Mouse (Mus musculus) kidney, postnatal 0 days (tissue): ENCODE measurements at regions not wholly inside any gene's neighbourhood (a gene's known extent, or its start where the extent isn't known, plus 50 kb on each side); places are given as distances from the start of the nearest gene placed in this dataset.

Experiments used
- ATAC-seq: fragments of 200-750 bp; cut with Nextera tagmentation; replicated peaks from 2 replicates; pipeline ENCODE4 v1.8.0; 2017; ENCODE audit warnings: low read depth, moderate number of reproducible peaks, moderate TSS enrichment, moderate library complexity; ENCODE audit not compliant: low FRiP score
- DNase-seq: peaks from one replicate; pipeline ENCODE4 v3.0.0-alpha.2; 2016; ENCODE audit warnings: low spot score
- H3K27ac ChIP-seq: fragments of 300-500 bp; sonication (generic); 2 replicates; pipeline ENCODE4 v1.5.1; 2014; ENCODE audit warnings: mild to moderate bottlenecking
- H3K27me3 ChIP-seq: fragments of 300-500 bp; sonication (generic); 2 replicates; pipeline ENCODE4 v1.6.1; 2014; ENCODE audit warnings: low read length, mixed read lengths; ENCODE audit not compliant: insufficient read depth
- H3K36me3 ChIP-seq: fragments of 300-500 bp; sonication (generic); 2 replicates; pipeline ENCODE4 v1.6.1; 2014; ENCODE audit warnings: low read length, mixed read lengths; ENCODE audit not compliant: insufficient read depth
- H3K4me1 ChIP-seq: fragments of 300-500 bp; sonication (generic); replicated peaks from 2 replicates; pipeline ENCODE4 v1.6.1; 2014; ENCODE audit warnings: antibody characterized with exemption, low read length, mixed read lengths; ENCODE audit not compliant: insufficient read depth
- H3K4me2 ChIP-seq: fragments of 300-500 bp; sonication (generic); 2 replicates; pipeline ENCODE4 v1.6.1; 2014; ENCODE audit warnings: mild to moderate bottlenecking, low read length, moderate library complexity, mixed read lengths
- H3K4me3 ChIP-seq: fragments of 300-500 bp; sonication (generic); replicated peaks from 2 replicates; pipeline ENCODE4 v1.5.1; 2014; ENCODE audit warnings: low read depth, low read length
- H3K9ac ChIP-seq: fragments of 300-500 bp; sonication (generic); 2 replicates; pipeline ENCODE4 v1.6.1; 2014; ENCODE audit warnings: low read depth, low read length
- H3K9me3 ChIP-seq: fragments of 300-500 bp; sonication (generic); replicated peaks from 2 replicates; pipeline ENCODE4 v1.6.1; 2016; ENCODE audit warnings: low read length, inconsistent platforms, mixed read lengths
- CTCF ChIP-seq: IDR thresholded peaks from 2 replicates; pipeline ENCODE4 v1.5.1; 2016; ENCODE audit warnings: antibody characterized with exemption, low read depth, mild to moderate bottlenecking, moderate library complexity
- WGBS: fragments of 180-500 bp; shearing (Covaris S2); extraction: QIAGEN DNeasy Blood & Tissue Kit; methylation state at CpG from one replicate; pipeline ENCODE4 v1.1.7; 2014; 5-methylcytosine and 5-hydroxymethylcytosine counted together

- 77% methylated on average over 5 of the region's 5 CpGs for WGBS
- no peak overlapping the region for H3K27ac ChIP-seq
- no peaks in the 10 kb centered on the region for H3K4me1 ChIP-seq
- no peaks in the 10 kb centered on the region for H3K27me3 ChIP-seq
- H3K9me3 ChIP-seq: no peaks in the 10 kb centered on the region
- TF ChIP-seq CTCF: no peak
- no peak overlapping the region for H3K9ac ChIP-seq
- no peaks in the 10 kb centered on the region for H3K36me3 ChIP-seq
- ATAC-seq: no peak
- DNase-seq: no peak
- no peak overlapping the region for H3K4me3 ChIP-seq
- no peak overlapping the region for H3K4me2 ChIP-seq
Observed at GRCm38 (mm10) chr13:78641687-78642442, 442.3 kb upstream of the Nr2f1 start.

DNA sequence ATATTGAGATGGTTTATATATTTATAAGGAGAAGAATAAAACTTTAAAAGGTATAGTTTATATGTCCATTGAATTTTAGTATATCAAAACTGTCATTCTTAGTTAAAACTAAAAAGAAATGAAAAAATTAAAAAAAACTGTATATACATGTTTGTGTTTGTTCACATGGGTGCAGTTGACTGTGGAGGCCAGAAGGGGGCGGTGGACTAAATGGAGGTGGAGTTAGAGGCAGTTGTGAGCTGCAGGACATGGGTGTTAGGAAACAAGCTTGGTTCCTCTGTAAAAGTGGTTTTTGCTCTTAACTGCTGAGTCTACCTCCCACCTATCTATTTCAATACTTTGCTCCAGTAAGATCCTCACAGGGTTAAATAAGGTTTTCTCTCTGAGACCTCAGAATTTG, 440.8 kb upstream of the Nr2f1 start:
- H3K27ac ChIP-seq: no peak overlapping the region
- no peak overlapping the region for H3K4me3 ChIP-seq
- no peaks in the 10 kb centered on the region for H3K4me1 ChIP-seq
- H3K9me3 ChIP-seq: no peaks in the 10 kb centered on the region
- peak; percentile 32; the same call in 1 of the 2 replicates for TF ChIP-seq CTCF
- 88% methylated on average over 1 of the region's 1 CpGs for WGBS
- DNase-seq (no peak), ATAC-seq (no peak)
- H3K9ac ChIP-seq: no peak overlapping the region
- no peak overlapping the region for H3K4me2 ChIP-seq
- no peaks in the 10 kb centered on the region for H3K36me3 ChIP-seq
- H3K27me3 ChIP-seq: no peaks in the 10 kb centered on the region

- no peak overlapping the region for H3K9ac ChIP-seq
- no peak overlapping the region for H3K4me2 ChIP-seq
- no peak for TF ChIP-seq CTCF
- H3K4me3 ChIP-seq: no peak overlapping the region
- H3K4me1 ChIP-seq: no peaks in the 10 kb centered on the region
- H3K36me3 ChIP-seq: no peaks in the 10 kb centered on the region
- no peak for DNase-seq
- H3K27me3 ChIP-seq: no peaks in the 10 kb centered on the region
- no peaks in the 10 kb centered on the region for H3K9me3 ChIP-seq
- ATAC-seq: no peak
- whole genome bisulfite sequencing: 87% methylated on average over 5 of the region's 5 CpGs
- no peak overlapping the region for H3K27ac ChIP-seq
Observed at GRCm38 (mm10) chr13:78638462-78638861, 438.9 kb upstream of the Nr2f1 start.

GRCm38 (mm10) chr13:78631609-78632008, 432.1 kb upstream of the Nr2f1 start:
- Histone ChIP-seq H3K4me3 (no peak overlapping the region), H3K27me3 (no peaks in the 10 kb centered on the region), H3K9me3 (no peaks in the 10 kb centered on the region), H3K4me2 (no peak overlapping the region), H3K27ac (no peak overlapping the region), H3K9ac (no peak overlapping the region), H3K4me1 (no peaks in the 10 kb centered on the region), H3K36me3 (no peaks in the 10 kb centered on the region)
- TF ChIP-seq CTCF: no peak
- ATAC-seq (no peak), DNase-seq (no peak)
- WGBS: 90% methylated on average over 2 of the region's 2 CpGs

- Histone ChIP-seq H3K36me3 (no peaks in the 10 kb centered on the region), H3K4me2 (no peak overlapping the region), H3K4me3 (no peak overlapping the region), H3K27me3 (no peaks in the 10 kb centered on the region), H3K27ac (no peak overlapping the region), H3K9ac (no peak overlapping the region), H3K4me1 (no peaks in the 10 kb centered on the region), H3K9me3 (no peaks in the 10 kb centered on the region)
- WGBS: 45% methylated on average over 10 of the region's 10 CpGs
- TF ChIP-seq CTCF: no peak
- ATAC-seq: no peak
- peak; percentile 51 for DNase-seq
Observed at GRCm38 (mm10) chr13:78629041-78629727, 429.6 kb upstream of the Nr2f1 start.

DNA sequence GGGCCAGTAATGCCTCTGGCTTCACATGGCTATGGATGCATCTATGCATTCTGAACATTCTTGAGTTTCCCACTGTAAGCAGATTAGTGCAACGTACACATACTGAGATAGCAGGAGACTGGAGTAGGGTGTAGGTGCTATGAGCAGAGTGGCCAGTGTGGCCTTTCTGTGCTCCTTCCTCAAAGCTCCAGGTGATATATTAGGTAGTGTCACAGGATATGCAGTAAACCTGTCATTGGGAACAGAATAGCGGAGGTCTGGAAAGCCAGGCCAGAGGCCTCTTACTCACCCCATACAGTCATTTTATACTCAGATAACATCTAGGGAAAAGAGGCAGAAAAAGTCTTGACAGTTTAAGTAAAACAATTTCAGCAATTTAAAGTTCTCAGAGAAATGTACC, 424.1 kb upstream of the Nr2f1 start:
- DNase-seq (peak; percentile 24), ATAC-seq (no peak)
- Histone ChIP-seq H3K4me2 (no peak overlapping the region), H3K9me3 (no peaks in the 10 kb centered on the region), H3K27ac (no peak overlapping the region), H3K4me1 (no peaks in the 10 kb centered on the region), H3K36me3 (no peaks in the 10 kb centered on the region), H3K4me3 (no peak overlapping the region), H3K9ac (no peak overlapping the region), H3K27me3 (no peaks in the 10 kb centered on the region)
- WGBS: 46% methylated on average over 2 of the region's 2 CpGs
- TF ChIP-seq CTCF: no peak
